Mouse (Mus musculus) bone marrow, adult 2 months (tissue): ENCODE results near the gene Cops8. TPM values are rescaled to one million over a fixed set of nuclear protein-coding genes. Genes with fewer than 3 reads are reported as not detected.

Experiments
- H3K27ac ChIP-seq: fragments of 200-500 bp; 2 replicates; pipeline ENCODE4 v1.5.1; 2012; ENCODE audit warnings: low read depth, mild to moderate bottlenecking, control low read depth, inconsistent platforms, low read length; ENCODE audit not compliant: control insufficient read depth, poor library complexity, insufficient read depth
- H3K4me1 ChIP-seq: fragments of 200-500 bp; 2 replicates; pipeline ENCODE4 v1.6.1; 2011; ENCODE audit warnings: low read length; ENCODE audit not compliant: control insufficient read depth, insufficient read depth
- H3K4me3 ChIP-seq: fragments of 200-500 bp; replicated peaks from 2 replicates; pipeline ENCODE3; 2011; ENCODE audit warnings: mild to moderate bottlenecking, low read depth, low read length, control low read depth; ENCODE audit not compliant: control insufficient read depth
- CTCF ChIP-seq: fragments of 200-500 bp; IDR thresholded peaks from 2 replicates; pipeline ENCODE4 v1.5.1; 2011; ENCODE audit warnings: low read length, control low read depth; ENCODE audit not compliant: control insufficient read depth, insufficient read depth
- POLR2A ChIP-seq: fragments of 200-500 bp; IDR thresholded peaks from 2 replicates; pipeline ENCODE4 v1.6.1; 2011; ENCODE audit warnings: low read depth, mild to moderate bottlenecking, control low read depth, low read length, borderline replicate concordance; ENCODE audit not compliant: control insufficient read depth
- WGBS: fragments of 180-500 bp; shearing (Covaris S2); methylation state at CpG from one replicate; pipeline ENCODE4 v1.1.7; 2018; 5-methylcytosine and 5-hydroxymethylcytosine counted together
- polyA plus RNA-seq: library from polyadenylated mRNA; stranded (reverse); fragments of >200 nt; gene quantifications from 2 replicates; pipeline ENCODE4 v1.2.4, GENCODE M21; 2011; ENCODE audit warnings: low replicate concordance; ENCODE audit not compliant: missing spikeins, insufficient read depth, insufficient read length

Gene Cops8
- polyA plus RNA-seq: 21.4 and 41.7 TPM in 2 replicates

DNA sequence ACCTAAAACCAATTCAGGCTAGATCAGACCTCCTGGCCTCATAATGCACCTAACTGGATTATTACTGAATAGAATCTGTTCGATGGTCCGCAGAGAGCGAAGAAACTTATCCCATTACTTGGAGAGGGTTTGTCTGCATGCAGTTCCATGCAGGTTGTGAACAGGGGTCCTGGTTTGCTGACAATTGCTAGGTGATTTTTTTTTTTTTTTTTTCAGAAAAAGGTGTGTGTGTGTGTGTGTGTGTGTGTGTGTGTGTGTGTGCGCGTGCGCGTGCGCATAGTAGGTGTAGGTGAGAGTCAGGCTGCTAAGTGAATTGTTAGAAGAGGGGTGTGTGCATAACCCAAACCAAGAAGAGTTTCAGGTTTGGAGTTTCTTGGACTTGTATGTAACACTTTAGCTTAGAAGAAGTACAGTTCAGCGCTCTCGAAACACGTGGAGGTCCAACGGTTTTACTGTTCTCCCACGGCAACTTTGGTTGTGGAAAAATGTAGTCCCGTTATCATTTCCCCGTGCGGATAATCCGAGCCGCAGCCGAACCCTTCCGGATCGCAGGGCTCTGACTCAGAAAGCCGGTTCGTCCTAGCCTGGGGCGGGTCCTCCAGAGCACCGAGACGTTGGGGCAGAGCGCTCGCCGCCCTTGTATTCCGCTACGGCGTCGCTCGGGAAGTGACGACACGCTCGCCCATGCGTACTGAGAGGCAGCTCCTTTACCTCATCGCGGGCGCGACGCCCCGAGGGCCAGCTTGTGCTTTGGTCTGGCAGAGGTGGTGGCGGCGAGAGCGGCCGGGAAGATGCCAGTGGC lies at the start of gene Cops8:
Gene Cops8, plus strand, starts transcription at position 223 of the 802 bp plus-strand sequence.
- Histone ChIP-seq H3K4me1 (no peaks in the 10 kb centered on the region), H3K27ac (peak within 1 kb of the TSS; percentile 65), H3K4me3 (peak within 1 kb of the TSS; percentile 96)
- peak; percentile 89 for TF ChIP-seq POLR2A
- TF ChIP-seq CTCF: no peak
- WGBS: 5% methylated on average over 48 of the region's 48 CpGs

DNA sequence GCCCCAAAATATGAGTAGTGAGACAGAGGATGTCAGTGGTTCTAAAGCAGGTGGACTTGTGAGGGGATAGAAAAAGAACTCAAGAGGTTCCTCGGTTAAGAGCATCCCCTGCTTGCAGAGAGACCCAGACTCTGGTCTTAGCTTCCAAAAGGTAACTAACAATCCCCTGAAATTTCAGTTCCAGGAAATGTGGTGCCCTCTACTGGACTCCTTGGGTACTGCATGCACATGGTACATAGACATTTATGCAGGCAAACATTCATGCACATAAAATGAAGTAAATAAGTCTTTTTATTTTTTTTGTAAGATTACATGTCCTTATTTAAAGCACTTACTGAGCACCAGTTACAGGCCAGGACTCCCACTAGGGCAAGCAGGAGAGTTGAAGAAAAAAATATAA lies 45.6 kb upstream of the Cops8 start:
- WGBS: 83% methylated on average over 1 of the region's 1 CpGs

DNA sequence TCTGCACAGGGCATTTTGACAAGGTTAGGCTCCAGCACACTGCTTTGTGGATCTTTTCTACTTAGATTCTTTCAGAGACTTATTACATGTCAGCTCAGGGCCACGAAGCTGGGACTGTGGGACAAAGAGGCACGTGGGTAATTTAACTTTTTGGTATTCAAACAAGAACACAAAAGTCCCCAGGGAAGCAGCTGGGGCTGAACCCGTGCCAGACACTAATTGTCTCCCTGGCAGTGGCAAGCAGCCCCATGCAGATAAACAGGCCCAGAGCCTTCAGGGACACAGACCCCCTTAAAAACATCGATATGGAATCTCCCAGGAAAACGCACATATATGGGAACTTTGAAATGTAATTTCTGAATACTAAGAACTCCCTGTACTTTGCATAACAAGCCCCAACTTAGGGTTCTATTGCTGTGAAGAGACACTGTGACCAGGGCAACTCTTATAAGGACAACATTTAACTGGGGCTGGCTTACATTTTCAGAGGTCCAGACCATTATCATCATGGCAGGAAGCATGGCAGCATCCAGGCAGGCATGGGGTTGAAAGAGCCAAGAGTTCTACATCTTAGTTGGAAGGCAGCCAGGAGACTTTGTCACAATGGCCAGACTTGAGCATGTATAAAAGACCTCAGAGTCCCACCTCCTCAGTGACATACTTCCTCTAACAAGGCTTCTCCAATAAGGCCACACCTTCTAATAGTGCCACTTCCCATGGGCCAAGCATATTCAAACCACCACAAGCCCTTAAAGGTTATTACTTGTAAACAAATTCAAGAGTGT lies 41.6 kb upstream of the Cops8 start:
- Histone ChIP-seq H3K4me3 (no peak overlapping the region), H3K27ac (no peak overlapping the region), H3K4me1 (no peaks in the 10 kb centered on the region)
- no peak for TF ChIP-seq POLR2A
- WGBS: 70% methylated on average over 5 of the region's 5 CpGs

More for the DNA sequence above, 45.6 kb upstream of the Cops8 start:
- Histone ChIP-seq H3K27ac (no peak overlapping the region), H3K4me1 (no peaks in the 10 kb centered on the region), H3K4me3 (no peak overlapping the region)
- TF ChIP-seq CTCF (no peak), POLR2A (no peak)

DNA sequence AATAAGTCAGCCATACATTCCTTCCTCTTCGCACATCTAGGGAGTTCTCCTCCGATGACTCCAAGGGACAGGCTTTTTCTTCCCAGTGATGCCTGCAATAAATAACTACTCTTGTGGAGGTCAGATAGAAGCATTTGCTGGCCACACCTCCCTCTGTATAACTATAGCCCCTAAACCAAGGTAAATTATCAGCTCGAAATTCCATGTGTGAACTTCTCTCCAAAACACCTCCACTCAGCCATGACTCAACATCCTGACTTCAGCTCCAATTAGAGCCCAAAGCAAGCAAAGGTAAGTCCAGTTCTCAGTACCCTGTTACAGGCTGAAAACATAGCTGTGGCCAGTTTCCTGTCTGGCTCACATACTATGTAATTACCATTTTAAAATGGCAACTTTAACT lies 38.8 kb upstream of the Cops8 start:
- H3K4me1 ChIP-seq: no peaks in the 10 kb centered on the region
- TF ChIP-seq CTCF: no peak
- no peak for TF ChIP-seq POLR2A

DNA sequence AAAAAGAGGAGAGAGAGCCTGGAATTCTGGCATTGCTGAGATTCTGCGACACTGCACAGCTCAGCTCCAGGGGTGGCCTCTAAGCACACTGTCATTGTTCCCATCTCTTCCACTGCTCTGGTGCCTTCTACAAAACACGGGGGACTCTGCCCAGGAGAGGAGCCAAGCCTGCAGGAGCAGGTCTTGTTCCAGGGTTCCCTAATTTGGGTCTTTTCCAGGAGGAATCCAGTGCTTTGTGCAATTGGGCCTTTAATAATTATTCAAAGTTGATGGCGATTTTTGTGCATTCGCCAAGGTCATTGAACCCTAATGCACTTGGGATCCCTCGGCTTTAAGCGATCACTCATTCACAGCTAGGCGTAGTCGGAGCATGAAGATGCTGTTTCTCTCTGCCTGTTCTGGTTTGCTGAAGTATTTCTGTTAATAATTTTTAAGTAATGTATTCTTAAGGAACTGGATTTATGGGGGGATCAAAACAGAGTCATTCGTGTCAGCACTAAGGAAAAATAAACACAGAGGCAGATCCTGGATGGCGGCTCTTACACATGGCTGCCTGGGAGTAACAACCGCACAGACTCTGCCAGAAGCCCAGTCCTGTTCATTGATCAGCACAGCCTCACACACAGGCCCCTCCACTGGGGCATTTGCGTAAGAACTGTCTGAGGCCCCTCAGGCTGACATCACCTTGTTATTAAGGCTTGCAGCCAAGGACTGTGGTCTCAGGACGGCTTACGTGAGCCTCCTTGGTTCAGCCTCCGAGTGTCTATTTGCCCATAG lies 35.9 kb upstream of the Cops8 start:
- 79% methylated on average over 15 of the region's 15 CpGs for WGBS
- TF ChIP-seq POLR2A: no peak
- no peak for TF ChIP-seq CTCF
- Histone ChIP-seq H3K27ac (no peak overlapping the region), H3K4me3 (no peak overlapping the region), H3K4me1 (no peaks in the 10 kb centered on the region)

More for the DNA sequence above, 38.8 kb upstream of the Cops8 start:
- 76% methylated on average over 3 of the region's 3 CpGs for WGBS
- Histone ChIP-seq H3K27ac (no peak overlapping the region), H3K4me3 (no peak overlapping the region)

DNA sequence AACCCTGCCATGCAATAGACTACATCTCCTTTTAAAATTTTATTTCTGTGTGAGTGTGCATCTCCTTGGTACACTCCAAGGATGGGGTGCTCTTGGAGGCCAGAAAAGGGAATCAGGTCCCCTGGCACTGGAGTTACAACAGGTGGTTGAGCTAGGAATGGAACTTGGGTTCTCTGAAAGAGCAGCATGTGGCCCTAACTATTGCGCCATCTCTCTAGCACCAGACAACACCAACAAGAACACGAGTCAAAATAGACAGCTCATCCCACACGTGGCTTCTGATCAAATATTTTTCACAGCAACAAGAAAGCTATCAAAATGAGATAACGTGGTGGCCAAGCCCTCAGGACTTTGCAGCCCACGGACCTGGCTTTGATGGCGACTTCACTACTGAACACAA lies 28.9 kb upstream of the Cops8 start:
- no peak overlapping the region for H3K27ac ChIP-seq
- WGBS: 73% methylated on average over 6 of the region's 6 CpGs
- no peak overlapping the region for H3K4me3 ChIP-seq
- no peaks in the 10 kb centered on the region for H3K4me1 ChIP-seq
- no peak for TF ChIP-seq CTCF

DNA sequence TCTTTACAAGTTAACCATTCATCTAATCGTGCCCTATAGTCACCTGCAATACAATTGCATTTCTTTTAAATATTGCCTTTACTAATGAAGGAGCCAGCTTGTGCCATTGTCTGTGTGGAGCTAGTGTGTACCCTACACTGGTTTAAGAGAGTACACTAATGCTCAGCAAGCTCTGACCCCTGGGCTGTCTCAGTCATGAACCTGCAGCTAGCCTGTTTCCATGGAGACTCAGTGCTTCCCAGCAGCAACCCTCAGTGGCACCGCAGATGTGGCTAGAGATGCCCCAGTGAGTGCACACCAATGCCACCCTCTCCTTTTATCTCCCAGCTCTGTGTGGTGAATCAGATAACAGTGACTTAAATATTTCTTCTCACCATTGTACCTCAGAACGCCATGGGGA lies 27.9 kb upstream of the Cops8 start:
- Histone ChIP-seq H3K4me1 (no peaks in the 10 kb centered on the region), H3K4me3 (no peak overlapping the region), H3K27ac (no peak overlapping the region)
- WGBS: 61% methylated on average over 3 of the region's 3 CpGs
- TF ChIP-seq CTCF (no peak), POLR2A (no peak)

DNA sequence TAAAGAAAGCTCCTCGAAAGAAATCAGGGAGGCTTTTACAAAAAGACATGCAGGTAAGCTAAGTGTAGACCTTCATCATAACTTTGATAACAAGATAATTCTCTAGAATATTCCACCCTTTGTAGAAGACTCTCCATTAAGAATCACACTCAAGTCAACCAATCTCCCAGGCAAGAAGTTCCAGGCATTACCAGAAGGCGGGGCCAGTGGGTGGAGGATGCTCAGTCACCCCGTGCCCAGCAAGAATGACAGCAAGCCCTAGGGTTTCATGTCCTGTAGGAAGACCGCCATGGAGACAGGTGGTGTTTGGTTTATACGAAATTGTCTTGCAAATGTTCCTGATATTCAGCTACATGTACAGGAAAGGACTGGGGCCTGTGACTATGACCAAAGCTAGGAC lies 25.4 kb upstream of the Cops8 start:
- H3K4me1 ChIP-seq: no peaks in the 10 kb centered on the region
- 59% methylated on average over 5 of the region's 5 CpGs for WGBS

More for the DNA sequence above, 25.4 kb upstream of the Cops8 start:
- no peak for TF ChIP-seq POLR2A
- TF ChIP-seq CTCF: no peak
- no peak overlapping the region for H3K4me3 ChIP-seq
- no peak overlapping the region for H3K27ac ChIP-seq
